Mouse (Mus musculus): ENCODE measurements around the gene Atrnl1. TPM values are rescaled to one million over a fixed set of nuclear protein-coding genes. Genes with fewer than 3 reads are reported as not detected.

The Atrnl1 gene
- 6.9 TPM in 2 replicates for polyA plus RNA-seq (2014; fragmentation: Nextera tagmentation; extraction: Ambion mirVana)

DNA sequence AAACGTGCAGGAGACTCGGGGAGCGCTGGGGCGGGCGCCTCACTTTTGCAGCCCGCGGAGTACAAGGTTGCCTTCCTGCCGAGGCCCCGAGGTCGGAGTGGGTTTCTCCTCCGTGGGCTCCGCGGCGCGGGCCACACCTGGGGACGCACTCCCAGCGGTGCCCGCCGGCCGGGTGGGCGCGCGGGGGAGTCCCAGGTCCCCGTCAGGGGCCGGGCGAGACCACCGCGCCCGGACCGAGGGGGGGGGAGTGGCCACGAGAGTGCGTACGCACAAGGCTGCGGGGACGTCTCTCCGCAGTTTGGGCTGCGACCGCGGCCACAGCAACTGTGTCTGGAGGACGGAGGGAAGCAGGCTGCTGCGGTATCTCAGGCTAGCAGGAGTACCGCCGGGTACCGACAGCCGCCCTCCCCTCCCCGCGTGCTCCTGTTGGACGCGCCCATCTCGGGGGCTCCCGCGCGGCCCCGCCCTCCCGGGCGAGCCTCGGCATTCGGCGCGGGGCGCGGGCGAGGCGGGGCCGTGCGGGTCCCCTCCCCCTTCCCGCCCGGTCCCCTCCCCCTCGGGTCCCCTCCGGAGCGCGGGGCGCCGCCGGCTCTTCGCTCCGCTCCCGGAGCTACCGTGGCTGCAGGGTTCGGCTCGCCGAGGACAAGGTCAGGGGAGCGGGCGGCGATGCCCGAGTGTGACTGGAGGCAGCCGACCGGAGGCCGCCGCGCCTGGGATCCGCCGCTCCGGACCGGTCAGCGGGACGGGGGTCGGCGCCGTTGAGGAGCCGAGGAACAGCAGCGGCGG is at the start of gene Atrnl1:
Gene Atrnl1 (plus strand): TSS at position 559 of the 786 bp plus-strand sequence.
- ATAC-seq, result peak; percentile 93
- DNase-seq (ENCODE audit: low spot score), result peak; percentile 95
- Histone ChIP-seq H3K27me3 (replicated peaks; ENCODE audit: control insufficient read depth, insufficient read depth, low read length) (no peaks in the 10 kb centered on the region), H3K9me3 (replicated peaks; ENCODE audit: control insufficient read depth, low read length) (no peaks in the 10 kb centered on the region), H3K27ac (ENCODE audit: low read depth, low read length) (peak within 1 kb of the TSS; percentile 97), H3K4me2 (ENCODE audit: low read length) (peak within 1 kb of the TSS; percentile 98), H3K36me3 (ENCODE audit: control insufficient read depth, insufficient read depth, low read length) (no peaks in the 10 kb centered on the region), H3K9ac (ENCODE audit: low read length) (peak within 1 kb of the TSS; percentile 93), H3K4me1 (ENCODE audit: control insufficient read depth, insufficient read depth, low read length) (peaks cover 30% of the 10 kb centered on the region), H3K4me3 (ENCODE audit: low read depth, low read length) (peak within 1 kb of the TSS; percentile 96)
- WGBS, result under 1% methylated on average over 56 of the region's 103 CpGs

DNA sequence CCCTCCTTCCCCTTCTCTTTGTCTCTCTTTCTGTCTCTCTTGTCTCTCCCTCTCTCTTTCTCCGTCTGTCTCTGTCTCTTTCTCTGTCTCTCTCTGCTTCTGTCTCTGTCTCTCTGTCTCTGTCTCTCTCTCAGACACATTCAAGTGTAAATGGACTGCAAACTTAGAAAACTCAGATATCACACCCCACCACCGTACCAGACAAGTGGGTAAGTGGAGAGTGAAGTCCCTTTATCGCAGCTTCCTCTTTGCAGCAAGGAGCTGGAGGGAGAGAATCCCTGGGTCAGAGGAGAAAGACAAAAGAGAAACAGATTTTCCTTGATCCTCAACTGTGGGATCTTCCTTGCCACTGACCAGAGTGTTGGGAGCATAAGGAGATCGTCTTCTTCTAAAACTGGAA is 49.3 kb upstream of the Atrnl1 start:
- H3K36me3 ChIP-seq (ENCODE audit: control insufficient read depth, insufficient read depth, low read length), result no peaks in the 10 kb centered on the region
- H3K4me1 ChIP-seq (ENCODE audit: control insufficient read depth, insufficient read depth, low read length), result peaks cover 8% of the 10 kb centered on the region; the same call in 1 of the 2 replicates
- no peak overlapping the region for H3K4me3 ChIP-seq (ENCODE audit: low read depth, low read length)
- H3K27ac ChIP-seq (ENCODE audit: low read depth, low read length), result no peak overlapping the region
- H3K9me3 ChIP-seq (replicated peaks; ENCODE audit: control insufficient read depth, low read length), result no peaks in the 10 kb centered on the region
- DNase-seq (ENCODE audit: low spot score) (no peak), ATAC-seq (no peak)
- no peak overlapping the region for H3K9ac ChIP-seq (ENCODE audit: low read length)
- H3K4me2 ChIP-seq (ENCODE audit: low read length), result no peak overlapping the region
- 82% methylated on average over 4 of the region's 4 CpGs for WGBS
- no peaks in the 10 kb centered on the region for H3K27me3 ChIP-seq (replicated peaks; ENCODE audit: control insufficient read depth, insufficient read depth, low read length)

DNA sequence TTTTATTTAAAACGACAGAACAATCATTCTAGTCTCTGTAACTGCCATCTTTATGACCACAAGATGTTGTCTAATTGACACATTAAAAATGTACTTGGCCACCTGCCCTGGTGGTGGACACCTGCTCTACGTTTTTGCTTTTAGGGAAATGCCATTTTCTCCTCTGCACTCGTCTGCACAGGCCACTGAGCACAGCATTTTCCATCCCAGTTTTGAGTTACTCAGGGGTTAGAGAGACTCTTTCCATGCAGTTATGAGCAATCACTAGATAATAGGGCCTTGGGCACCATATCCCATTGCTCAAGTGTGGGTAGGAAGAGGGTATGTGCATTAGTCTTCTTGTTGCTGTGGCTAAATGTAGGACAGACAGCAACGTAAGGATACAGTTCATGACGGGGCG is 41.8 kb upstream of the Atrnl1 start:
- no peak for ATAC-seq
- peaks cover 4% of the 10 kb centered on the region for H3K4me1 ChIP-seq (ENCODE audit: control insufficient read depth, insufficient read depth, low read length)
- 86% methylated on average over 6 of the region's 6 CpGs for WGBS
- no peaks in the 10 kb centered on the region for H3K27me3 ChIP-seq (replicated peaks; ENCODE audit: control insufficient read depth, insufficient read depth, low read length)
- no peak for DNase-seq (ENCODE audit: low spot score)
- no peaks in the 10 kb centered on the region for H3K9me3 ChIP-seq (replicated peaks; ENCODE audit: control insufficient read depth, low read length)
- no peak overlapping the region for H3K9ac ChIP-seq (ENCODE audit: low read length)
- H3K4me3 ChIP-seq (ENCODE audit: low read depth, low read length), result no peak overlapping the region
- H3K4me2 ChIP-seq (ENCODE audit: low read length), result no peak overlapping the region
- no peaks in the 10 kb centered on the region for H3K36me3 ChIP-seq (ENCODE audit: control insufficient read depth, insufficient read depth, low read length)
- H3K27ac ChIP-seq (ENCODE audit: low read depth, low read length), result no peak overlapping the region

DNA sequence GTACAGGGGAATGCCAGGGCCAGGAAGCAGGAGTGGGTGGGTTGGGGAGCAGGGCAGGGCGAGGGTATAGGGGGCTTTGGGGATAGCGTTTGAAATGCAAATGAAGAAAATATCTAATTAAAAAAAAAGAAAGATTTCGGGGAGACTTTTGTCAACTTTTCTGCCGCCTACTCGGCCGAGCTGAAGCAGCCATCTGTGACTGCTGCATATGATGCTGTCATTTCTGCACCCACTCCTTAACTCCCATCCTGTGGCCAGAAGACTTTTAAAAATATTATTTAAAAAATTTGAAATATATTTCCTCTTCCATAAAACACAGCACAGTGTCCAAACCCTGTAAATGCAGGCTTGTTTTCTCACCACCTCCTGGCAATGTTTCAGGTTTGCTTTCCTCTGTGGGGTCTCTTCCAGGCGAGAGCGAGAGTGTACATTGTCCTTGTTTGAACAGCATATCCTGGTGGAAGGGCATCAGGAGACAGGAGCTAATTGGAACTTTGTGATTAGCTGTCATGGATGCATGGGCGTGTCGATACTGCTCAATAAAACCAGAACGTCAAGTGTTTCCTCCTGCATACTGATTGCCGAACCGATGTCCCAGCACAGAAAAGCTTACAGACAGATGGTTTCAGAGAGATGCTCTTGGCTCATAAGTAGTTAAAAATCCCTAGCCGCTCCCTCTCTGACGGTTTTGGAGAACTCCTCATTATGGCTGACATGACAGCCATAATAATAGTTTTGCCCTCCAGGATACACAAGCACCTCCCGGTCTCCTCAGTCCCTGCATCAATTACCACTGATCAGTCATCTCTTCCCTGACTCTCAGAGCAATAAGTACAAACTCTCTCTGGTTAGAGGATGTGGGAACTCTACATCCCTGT is 38.2 kb upstream of the Atrnl1 start:
- Histone ChIP-seq H3K4me1 (ENCODE audit: control insufficient read depth, insufficient read depth, low read length) (peaks cover 13% of the 10 kb centered on the region), H3K36me3 (ENCODE audit: control insufficient read depth, insufficient read depth, low read length) (no peaks in the 10 kb centered on the region), H3K27ac (ENCODE audit: low read depth, low read length) (peak overlapping the region; percentile 53), H3K27me3 (replicated peaks; ENCODE audit: control insufficient read depth, insufficient read depth, low read length) (no peaks in the 10 kb centered on the region), H3K4me2 (ENCODE audit: low read length) (peak overlapping the region; percentile 15; the same call in 1 of the 2 replicates), H3K9ac (ENCODE audit: low read length) (no peak overlapping the region), H3K4me3 (ENCODE audit: low read depth, low read length) (no peak overlapping the region), H3K9me3 (replicated peaks; ENCODE audit: control insufficient read depth, low read length) (no peaks in the 10 kb centered on the region)
- 39% methylated on average over 16 of the region's 16 CpGs for WGBS
- DNase-seq (ENCODE audit: low spot score) (peak; percentile 70), ATAC-seq (peak; percentile 82)

DNA sequence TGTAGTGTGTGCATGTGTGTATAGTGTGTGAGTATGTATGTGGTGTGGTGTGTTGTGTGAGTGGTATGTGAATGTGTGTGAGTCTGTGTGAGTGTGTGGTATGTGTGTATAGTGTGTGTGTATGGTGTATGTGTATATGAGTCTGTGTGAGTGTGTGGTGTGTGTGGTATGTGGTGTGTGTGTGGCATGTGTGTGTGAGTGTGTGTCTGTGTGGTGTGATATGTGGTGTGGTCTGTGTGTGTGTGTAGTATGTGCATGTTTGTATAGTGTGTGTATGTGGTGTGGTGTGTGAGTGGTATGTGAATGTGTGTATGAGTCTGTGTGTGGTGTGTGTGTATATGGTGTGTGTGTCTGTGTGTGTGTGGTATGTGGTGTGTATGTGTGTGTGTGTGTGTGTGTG is 37.4 kb upstream of the Atrnl1 start:
- H3K4me3 ChIP-seq (ENCODE audit: low read depth, low read length), result no peak overlapping the region
- H3K4me1 ChIP-seq (ENCODE audit: control insufficient read depth, insufficient read depth, low read length), result peaks cover 13% of the 10 kb centered on the region
- peak overlapping the region; percentile 53; the same call in 1 of the 2 replicates for H3K27ac ChIP-seq (ENCODE audit: low read depth, low read length)
- DNase-seq (ENCODE audit: low spot score) (no peak), ATAC-seq (no peak)
- H3K9ac ChIP-seq (ENCODE audit: low read length), result no peak overlapping the region
- no peaks in the 10 kb centered on the region for H3K9me3 ChIP-seq (replicated peaks; ENCODE audit: control insufficient read depth, low read length)
- no peaks in the 10 kb centered on the region for H3K36me3 ChIP-seq (ENCODE audit: control insufficient read depth, insufficient read depth, low read length)
- no peak overlapping the region for H3K4me2 ChIP-seq (ENCODE audit: low read length)
- H3K27me3 ChIP-seq (replicated peaks; ENCODE audit: control insufficient read depth, insufficient read depth, low read length), result no peaks in the 10 kb centered on the region

DNA sequence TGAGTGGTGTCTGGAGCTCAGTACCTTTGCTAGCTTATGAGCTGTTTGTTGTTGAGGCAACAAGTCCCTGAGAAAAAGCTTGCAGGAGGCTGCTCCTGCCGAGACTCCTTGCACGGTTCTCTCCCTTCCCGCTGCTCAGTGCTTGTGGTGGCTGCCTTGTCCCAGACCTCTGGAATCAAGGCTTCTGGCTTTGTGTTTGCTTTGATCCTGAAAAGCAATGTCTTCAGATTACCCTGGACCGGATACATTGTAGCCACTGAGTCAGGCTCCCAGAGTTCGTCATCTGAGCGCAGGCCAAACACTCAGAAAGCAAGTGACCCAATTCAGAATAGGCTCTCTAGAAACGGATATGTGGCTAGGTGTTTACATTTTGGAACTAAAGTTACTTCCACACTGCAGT is 35.8 kb upstream of the Atrnl1 start:
- Histone ChIP-seq H3K27ac (ENCODE audit: low read depth, low read length) (no peak overlapping the region), H3K4me3 (ENCODE audit: low read depth, low read length) (no peak overlapping the region), H3K4me2 (ENCODE audit: low read length) (no peak overlapping the region), H3K9me3 (replicated peaks; ENCODE audit: control insufficient read depth, low read length) (no peaks in the 10 kb centered on the region), H3K4me1 (ENCODE audit: control insufficient read depth, insufficient read depth, low read length) (peaks cover 13% of the 10 kb centered on the region), H3K36me3 (ENCODE audit: control insufficient read depth, insufficient read depth, low read length) (no peaks in the 10 kb centered on the region), H3K27me3 (replicated peaks; ENCODE audit: control insufficient read depth, insufficient read depth, low read length) (no peaks in the 10 kb centered on the region), H3K9ac (ENCODE audit: low read length) (no peak overlapping the region)
- 90% methylated on average over 7 of the region's 7 CpGs for WGBS
- DNase-seq (ENCODE audit: low spot score) (no peak), ATAC-seq (no peak)

DNA sequence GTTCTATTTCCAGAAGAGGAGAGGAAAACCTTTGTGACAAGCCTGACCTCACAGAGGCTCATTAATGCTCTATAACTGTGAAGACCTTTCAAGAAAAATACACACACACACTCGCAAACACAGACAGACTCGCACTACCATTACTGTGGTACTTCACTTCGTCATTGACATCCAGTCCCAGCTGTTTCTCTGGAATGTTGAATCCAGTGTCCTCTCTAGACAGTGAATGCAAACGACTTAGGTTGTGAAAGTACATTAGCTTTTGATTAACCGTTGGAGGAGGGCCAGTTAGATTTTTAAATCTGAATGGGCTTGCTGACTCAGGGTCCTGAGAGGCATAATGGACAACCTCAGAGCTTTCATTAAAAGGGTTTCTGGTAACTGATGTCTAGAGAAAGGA is 34.0 kb upstream of the Atrnl1 start:
- ATAC-seq (peak; percentile 42; the same call in 1 of the 2 replicates), DNase-seq (ENCODE audit: low spot score) (peak; percentile 73)
- H3K4me3 ChIP-seq (ENCODE audit: low read depth, low read length), result no peak overlapping the region
- WGBS, result 2% methylated on average over 5 of the region's 5 CpGs
- H3K27ac ChIP-seq (ENCODE audit: low read depth, low read length), result no peak overlapping the region
- no peaks in the 10 kb centered on the region for H3K36me3 ChIP-seq (ENCODE audit: control insufficient read depth, insufficient read depth, low read length)
- peaks cover 13% of the 10 kb centered on the region for H3K4me1 ChIP-seq (ENCODE audit: control insufficient read depth, insufficient read depth, low read length)
- no peaks in the 10 kb centered on the region for H3K9me3 ChIP-seq (replicated peaks; ENCODE audit: control insufficient read depth, low read length)
- no peak overlapping the region for H3K9ac ChIP-seq (ENCODE audit: low read length)
- no peak overlapping the region for H3K4me2 ChIP-seq (ENCODE audit: low read length)
- no peaks in the 10 kb centered on the region for H3K27me3 ChIP-seq (replicated peaks; ENCODE audit: control insufficient read depth, insufficient read depth, low read length)

DNA sequence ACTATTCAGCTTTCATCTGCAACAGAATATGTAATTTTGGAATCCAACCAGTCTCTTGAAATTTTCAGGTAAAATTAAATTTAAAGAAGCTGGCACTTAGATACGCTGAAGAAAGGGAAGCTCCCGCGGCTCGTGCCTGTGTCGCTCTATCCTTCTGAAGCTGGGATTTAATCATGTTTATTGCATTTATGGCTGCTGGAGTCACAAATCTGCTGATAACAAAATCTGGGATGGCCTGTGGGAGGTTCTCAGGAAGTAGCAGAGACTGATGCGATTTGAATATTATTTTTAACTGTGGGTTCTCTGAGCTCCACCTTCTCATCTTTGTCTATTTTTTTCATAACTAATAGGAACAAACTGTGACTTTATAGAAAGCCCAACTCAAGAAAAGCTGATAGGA is 33.6 kb upstream of the Atrnl1 start:
- Histone ChIP-seq H3K9ac (ENCODE audit: low read length) (no peak overlapping the region), H3K27ac (ENCODE audit: low read depth, low read length) (no peak overlapping the region), H3K27me3 (replicated peaks; ENCODE audit: control insufficient read depth, insufficient read depth, low read length) (no peaks in the 10 kb centered on the region), H3K36me3 (ENCODE audit: control insufficient read depth, insufficient read depth, low read length) (no peaks in the 10 kb centered on the region), H3K4me1 (ENCODE audit: control insufficient read depth, insufficient read depth, low read length) (peaks cover 13% of the 10 kb centered on the region), H3K4me2 (ENCODE audit: low read length) (no peak overlapping the region), H3K4me3 (ENCODE audit: low read depth, low read length) (no peak overlapping the region), H3K9me3 (replicated peaks; ENCODE audit: control insufficient read depth, low read length) (no peaks in the 10 kb centered on the region)
- 62% methylated on average over 6 of the region's 6 CpGs for WGBS
- ATAC-seq (no peak), DNase-seq (ENCODE audit: low spot score) (no peak)

Data from forebrain, embryonic 14.5 days (tissue).